Mouse (Mus musculus) heart, embryonic 13.5 days (tissue): Measurements from ENCODE around the gene Surf6. TPM values are rescaled to one million over a fixed set of nuclear protein-coding genes. Genes with fewer than 3 reads are reported as not detected.

Experiments used
- ATAC-seq: fragments of 200-750 bp; cut with Nextera tagmentation; 2 replicates; pipeline ENCODE4 v1.8.0; 2017; ENCODE audit warnings: moderate TSS enrichment; ENCODE audit not compliant: insufficient number of reproducible peaks, low FRiP score, low TSS enrichment; ENCODE audit errors: extremely low read depth
- H3K27ac ChIP-seq: fragments of 300-500 bp; sonication (generic); replicated peaks from 2 replicates; pipeline ENCODE4 v1.5.1; 2015; ENCODE audit warnings: moderate library complexity, mild to moderate bottlenecking, inconsistent platforms
- H3K27me3 ChIP-seq: fragments of 300-500 bp; sonication (generic); replicated peaks from 2 replicates; pipeline ENCODE4 v1.6.1; 2015; ENCODE audit warnings: mild to moderate bottlenecking, inconsistent platforms
- H3K36me3 ChIP-seq: fragments of 300-500 bp; sonication (generic); 2 replicates; pipeline ENCODE4 v1.6.1; 2015; ENCODE audit warnings: mild to moderate bottlenecking, inconsistent platforms
- H3K4me1 ChIP-seq: fragments of 300-500 bp; sonication (generic); 2 replicates; pipeline ENCODE4 v1.6.1; 2015; ENCODE audit warnings: inconsistent platforms
- H3K4me2 ChIP-seq: fragments of 300-500 bp; sonication (generic); 2 replicates; pipeline ENCODE4 v1.6.1; 2015; ENCODE audit warnings: inconsistent platforms, mild to moderate bottlenecking, moderate library complexity
- H3K4me3 ChIP-seq: fragments of 300-500 bp; sonication (generic); 2 replicates; pipeline ENCODE4 v1.5.1; 2015; ENCODE audit warnings: moderate library complexity, mild to moderate bottlenecking, inconsistent platforms
- H3K9ac ChIP-seq: fragments of 300-500 bp; sonication (generic); 2 replicates; pipeline ENCODE4 v1.6.1; 2015; ENCODE audit warnings: inconsistent platforms, mild to moderate bottlenecking, moderate library complexity
- H3K9me3 ChIP-seq: fragments of 300-500 bp; sonication (generic); 2 replicates; pipeline ENCODE4 v1.6.1; 2016; ENCODE audit warnings: inconsistent platforms
- WGBS: fragments of 180-500 bp; shearing (Covaris S2); methylation state at CpG from one replicate; pipeline ENCODE4 v1.1.7; 2015; ENCODE audit warnings: mixed read lengths; 5-methylcytosine and 5-hydroxymethylcytosine counted together
- polyA plus RNA-seq: library from polyadenylated mRNA; unstranded; fragments of >200 nt; fragmentation: Nextera tagmentation; extraction: Ambion mirVana; gene quantifications from 2 replicates; pipeline ENCODE4 v1.2.1, GENCODE M21; 2015

Surf6 gene
- 12.8 and 13.2 TPM in 2 replicates for polyA plus RNA-seq

GRCm38 (mm10) chr2:26902467-26903220, at the start of gene Surf6:
TSS of gene Surf6 (minus strand) at chr2:26902879.
- WGBS: under 1% methylated on average over 41 of the region's 41 CpGs
- H3K4me3 ChIP-seq: peak within 1 kb of the TSS; percentile 81
- H3K27ac ChIP-seq: peak within 1 kb of the TSS; percentile 93
- H3K4me1 ChIP-seq: peaks cover 24% of the 10 kb centered on the region
- H3K27me3 ChIP-seq: no peaks in the 10 kb centered on the region
- peak; percentile 84 for ATAC-seq
- peak within 1 kb of the TSS; percentile 81 for H3K4me2 ChIP-seq
- peak within 1 kb of the TSS; percentile 87 for H3K9ac ChIP-seq
- peaks cover 61% of the 10 kb centered on the region for H3K36me3 ChIP-seq
- H3K9me3 ChIP-seq: no peaks in the 10 kb centered on the region

DNA sequence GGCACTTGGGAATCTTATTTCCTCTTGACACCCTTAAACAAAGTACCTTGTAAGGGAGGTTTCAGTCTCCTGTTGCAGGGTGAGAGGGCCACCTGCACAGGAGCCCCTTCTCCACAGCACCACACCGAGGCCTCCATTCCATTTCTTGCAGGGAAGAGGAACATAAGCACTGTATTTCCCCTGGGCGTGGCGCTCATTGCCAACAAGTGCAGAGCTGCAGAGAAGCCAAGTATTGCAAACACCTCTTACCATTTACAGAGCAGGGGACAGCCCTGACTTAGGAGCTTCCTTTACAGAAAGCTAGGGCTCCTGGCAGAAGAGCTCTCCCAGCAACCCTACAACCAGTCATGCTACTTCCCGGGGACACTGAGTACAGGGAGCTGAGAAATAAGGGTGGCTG, 49.5 kb upstream of the Surf6 start:
- H3K4me3 ChIP-seq: no peak overlapping the region
- no peak overlapping the region for H3K4me2 ChIP-seq
- H3K36me3 ChIP-seq: peaks cover 93% of the 10 kb centered on the region
- H3K27me3 ChIP-seq: no peaks in the 10 kb centered on the region
- H3K27ac ChIP-seq: no peak overlapping the region
- 96% methylated on average over 4 of the region's 4 CpGs for WGBS
- no peaks in the 10 kb centered on the region for H3K9me3 ChIP-seq
- H3K9ac ChIP-seq: no peak overlapping the region
- ATAC-seq: no peak
- H3K4me1 ChIP-seq: no peaks in the 10 kb centered on the region

- Histone ChIP-seq H3K4me1 (no peaks in the 10 kb centered on the region), H3K9ac (no peak overlapping the region), H3K9me3 (no peaks in the 10 kb centered on the region), H3K36me3 (peaks cover 93% of the 10 kb centered on the region), H3K27ac (no peak overlapping the region), H3K4me2 (no peak overlapping the region), H3K27me3 (no peaks in the 10 kb centered on the region), H3K4me3 (no peak overlapping the region)
- 88% methylated on average over 8 of the region's 8 CpGs for whole genome bisulfite sequencing
- ATAC-seq: no peak
These were observed 48.7 kb upstream of the Surf6 start for GRCm38 (mm10) chr2:26951346-26951905.

GRCm38 (mm10) chr2:26950411-26950810, 47.7 kb upstream of the Surf6 start:
- Histone ChIP-seq H3K4me3 (no peak overlapping the region), H3K9me3 (no peaks in the 10 kb centered on the region), H3K27ac (no peak overlapping the region), H3K4me1 (no peaks in the 10 kb centered on the region), H3K27me3 (no peaks in the 10 kb centered on the region), H3K36me3 (peaks cover 82% of the 10 kb centered on the region), H3K9ac (no peak overlapping the region), H3K4me2 (no peak overlapping the region)
- ATAC-seq: no peak
- 88% methylated on average over 2 of the region's 2 CpGs for WGBS

GRCm38 (mm10) chr2:26943253-26943652, 40.6 kb upstream of the Surf6 start:
- no peak for ATAC-seq
- peaks cover 15% of the 10 kb centered on the region for H3K36me3 ChIP-seq
- no peaks in the 10 kb centered on the region; the same call in 1 of the 2 replicates for H3K27me3 ChIP-seq
- H3K27ac ChIP-seq: no peak overlapping the region
- H3K4me1 ChIP-seq: no peaks in the 10 kb centered on the region
- no peak overlapping the region for H3K4me3 ChIP-seq
- H3K4me2 ChIP-seq: no peak overlapping the region
- 60% methylated on average over 3 of the region's 3 CpGs for WGBS
- no peaks in the 10 kb centered on the region for H3K9me3 ChIP-seq
- no peak overlapping the region for H3K9ac ChIP-seq

GRCm38 (mm10) chr2:26941539-26941938, 38.9 kb upstream of the Surf6 start:
- ATAC-seq: no peak

DNA sequence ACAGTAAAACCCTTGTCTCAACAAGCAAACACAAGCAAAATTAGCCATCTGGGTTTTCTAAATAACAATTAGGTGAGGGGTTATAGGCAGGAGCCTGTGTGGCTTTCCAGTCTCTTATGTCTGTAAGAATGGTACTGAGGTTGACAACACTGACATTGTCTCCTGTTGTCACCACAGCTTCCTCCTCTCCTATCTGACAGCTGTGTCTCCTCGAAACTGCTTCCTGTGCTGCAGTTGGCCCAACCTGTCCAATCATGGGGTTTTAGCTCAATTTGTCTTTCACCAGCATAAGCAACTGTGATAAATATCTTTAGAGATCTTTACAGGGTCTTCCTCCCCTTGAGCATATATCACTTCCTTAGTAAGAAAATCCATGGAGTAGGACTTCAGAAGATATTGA, 33.7 kb upstream of the Surf6 start:
- no peaks in the 10 kb centered on the region for H3K9me3 ChIP-seq
- ATAC-seq: no peak

More at GRCm38 (mm10) chr2:26941539-26941938, 38.9 kb upstream of the Surf6 start:
- H3K4me3 ChIP-seq: no peak overlapping the region
- H3K9ac ChIP-seq: no peak overlapping the region
- WGBS: 36% methylated on average over 5 of the region's 5 CpGs
- no peak overlapping the region for H3K27ac ChIP-seq
- H3K9me3 ChIP-seq: no peaks in the 10 kb centered on the region
- peaks cover 1% of the 10 kb centered on the region; the same call in 1 of the 2 replicates for H3K36me3 ChIP-seq
- no peak overlapping the region for H3K4me2 ChIP-seq
- no peaks in the 10 kb centered on the region for H3K4me1 ChIP-seq
- no peaks in the 10 kb centered on the region; the same call in 1 of the 2 replicates for H3K27me3 ChIP-seq

GRCm38 (mm10) chr2:26935286-26935685, 32.6 kb upstream of the Surf6 start:
- ATAC-seq: no peak
- no peaks in the 10 kb centered on the region for H3K27me3 ChIP-seq
- peaks cover 25% of the 10 kb centered on the region for H3K4me1 ChIP-seq
- no peaks in the 10 kb centered on the region for H3K9me3 ChIP-seq
- no peak overlapping the region for H3K27ac ChIP-seq
- no peak overlapping the region for H3K4me2 ChIP-seq
- no peak overlapping the region for H3K4me3 ChIP-seq
- peaks cover 17% of the 10 kb centered on the region for H3K36me3 ChIP-seq
- no peak overlapping the region for H3K9ac ChIP-seq
- 85% methylated on average over 2 of the region's 2 CpGs for WGBS

More for the DNA sequence above, 33.7 kb upstream of the Surf6 start:
- 44% methylated on average over 1 of the region's 1 CpGs for WGBS
- no peak overlapping the region for H3K9ac ChIP-seq
- H3K27ac ChIP-seq: no peak overlapping the region
- H3K4me1 ChIP-seq: peaks cover 14% of the 10 kb centered on the region
- H3K4me3 ChIP-seq: no peak overlapping the region
- no peak overlapping the region for H3K4me2 ChIP-seq
- peaks cover 6% of the 10 kb centered on the region for H3K36me3 ChIP-seq
- H3K27me3 ChIP-seq: no peaks in the 10 kb centered on the region

DNA sequence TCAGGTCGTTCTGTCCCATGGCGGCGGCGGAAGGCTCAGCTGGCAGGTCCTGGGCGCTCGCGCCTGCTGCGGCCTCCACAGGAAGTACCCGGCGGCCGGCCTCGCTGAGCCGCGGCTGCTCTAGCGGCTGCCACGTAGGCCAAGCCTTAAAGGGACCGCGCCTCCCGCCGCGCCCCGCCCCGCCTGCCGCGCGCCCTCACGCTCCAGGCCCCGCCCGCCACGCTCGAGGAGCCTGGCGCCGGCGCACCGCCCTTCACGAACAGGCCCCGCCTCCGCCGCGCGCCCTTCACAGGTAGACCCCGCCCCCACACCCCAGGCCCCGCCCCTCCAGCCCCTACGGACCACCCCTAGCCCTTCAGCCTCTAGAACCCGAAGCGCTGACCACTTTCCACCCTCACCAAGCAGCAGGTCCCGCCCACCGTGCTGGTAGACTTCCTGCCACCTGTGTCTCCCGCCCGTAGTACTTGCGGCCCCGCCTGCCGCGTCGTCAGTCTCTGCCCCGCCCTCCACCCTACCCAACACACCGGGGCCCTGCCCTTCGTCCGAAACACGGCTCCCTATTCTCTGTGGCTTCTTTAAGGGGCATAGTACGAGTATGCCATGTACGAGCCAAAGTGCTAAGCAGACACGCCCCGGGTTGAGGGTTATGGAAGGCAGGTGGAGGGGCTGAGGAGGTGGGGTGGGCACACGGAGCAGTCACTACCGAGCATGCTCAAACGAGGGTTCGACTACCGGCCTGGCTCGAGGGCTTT, 30.8 kb upstream of the Surf6 start, which contains the start of the genes Surf4 and Stkld1:
TSS of gene Surf4 (minus strand) at position 625 of the 752 bp plus-strand sequence.
TSS of gene Stkld1 (plus strand) at position 744 of the 752 bp plus-strand sequence.
- H3K9me3 ChIP-seq: no peaks in the 10 kb centered on the region
- H3K4me1 ChIP-seq: peaks cover 41% of the 10 kb centered on the region
- H3K27me3 ChIP-seq: no peaks in the 10 kb centered on the region
- ATAC-seq: peak; percentile 93
- peak within 1 kb of the TSS; percentile 99 for H3K9ac ChIP-seq
- WGBS: 2% methylated on average over 70 of the region's 70 CpGs
- peak within 1 kb of the TSS; percentile 92 for H3K27ac ChIP-seq
- peak within 1 kb of the TSS; percentile 84 for H3K4me2 ChIP-seq
- H3K4me3 ChIP-seq: peak within 1 kb of the TSS; percentile 90
- H3K36me3 ChIP-seq: peaks cover 35% of the 10 kb centered on the region

DNA sequence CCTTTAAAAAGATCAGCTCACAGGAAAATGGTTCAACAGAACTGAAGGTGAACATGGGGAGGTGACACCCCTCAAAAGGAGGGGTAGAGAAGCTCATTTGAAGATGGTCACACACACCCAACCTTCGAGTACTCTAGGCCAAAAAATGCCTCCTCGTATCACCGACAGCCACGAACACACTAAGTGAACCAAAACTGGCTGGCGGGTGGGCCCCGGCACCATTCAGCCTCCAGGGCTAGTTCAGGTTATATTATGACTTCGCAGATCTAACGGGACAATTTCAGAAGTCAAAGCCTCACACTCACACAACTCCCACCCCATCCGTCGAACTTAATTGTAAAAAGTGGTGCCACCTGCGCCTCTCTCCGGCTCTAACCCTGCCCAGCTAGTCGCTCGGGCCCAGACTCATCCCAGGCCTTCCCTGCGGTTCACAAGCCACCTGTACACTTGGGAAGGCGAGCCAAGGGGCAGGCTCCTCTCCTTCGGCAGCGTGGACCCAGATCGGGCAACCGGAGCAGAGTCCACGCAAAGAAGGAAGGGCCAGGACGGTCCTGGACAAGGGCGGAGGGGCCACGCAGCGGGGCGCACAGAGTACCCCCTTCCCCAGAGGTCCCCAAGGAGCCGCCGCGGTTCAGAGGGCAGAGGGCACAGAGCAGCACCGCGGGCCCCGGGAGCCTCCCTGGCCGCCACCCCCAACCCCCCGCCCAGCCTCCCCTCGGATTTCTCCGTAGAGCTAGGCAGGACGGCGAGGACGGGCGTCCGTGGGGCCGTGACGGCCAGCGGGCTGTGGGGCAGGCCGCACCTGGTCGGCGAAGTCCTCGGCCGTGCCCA, 30.0 kb upstream of the Surf6 start:
- peak overlapping the region; percentile 84 for H3K4me2 ChIP-seq
- peaks cover 42% of the 10 kb centered on the region for H3K36me3 ChIP-seq
- H3K27me3 ChIP-seq: no peaks in the 10 kb centered on the region
- peak overlapping the region; percentile 92 for H3K27ac ChIP-seq
- peak overlapping the region; percentile 99 for H3K9ac ChIP-seq
- peaks cover 48% of the 10 kb centered on the region for H3K4me1 ChIP-seq
- peak overlapping the region; percentile 90 for H3K4me3 ChIP-seq
- WGBS: 1% methylated on average over 47 of the region's 49 CpGs
- peak; percentile 15 for ATAC-seq
- H3K9me3 ChIP-seq: no peaks in the 10 kb centered on the region
